Mouse (Mus musculus): ENCODE measurements at regions not wholly inside any gene's neighbourhood (a gene's known extent, or its start where the extent isn't known, plus 50 kb on each side); places are given as distances from the start of the nearest gene placed in this dataset.
A peak's percentile ranks its signal among the peaks of the same experiment; 100 is the strongest.

DNA sequence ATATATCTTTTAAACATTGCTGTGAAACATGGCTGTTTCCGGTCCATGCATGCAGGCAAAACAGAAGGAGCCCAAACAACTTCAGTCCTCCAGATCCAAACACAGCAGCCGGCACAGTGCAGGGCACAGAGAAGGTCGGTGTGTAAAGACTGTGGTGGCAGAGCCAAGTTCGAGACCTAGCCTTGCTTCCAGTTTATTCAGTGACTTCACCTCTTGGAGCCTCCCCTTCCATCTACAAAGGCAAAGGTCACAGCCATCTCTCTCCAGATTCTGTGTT is 265.5 kb upstream of the Map3k7 start:
- Histone ChIP-seq H3K9me3 (ENCODE audit: control insufficient read depth, low read length) (no peaks in the 10 kb centered on the region), H3K27me3 (ENCODE audit: control insufficient read depth, insufficient read depth, low read length) (no peaks in the 10 kb centered on the region), H3K4me3 (ENCODE audit: low read depth, low read length) (no peak overlapping the region), H3K27ac (replicated peaks; ENCODE audit: low read depth, low read length) (0 out of 2 replicates have a peak overlapping the region, but pooled peaks have one; percentile 22), H3K9ac (ENCODE audit: low read length) (no peak overlapping the region), H3K4me2 (ENCODE audit: low read depth, severe bottlenecking) (no peak overlapping the region), H3K4me1 (ENCODE audit: control insufficient read depth, insufficient read depth, low read length) (no peaks in the 10 kb centered on the region), H3K36me3 (ENCODE audit: control insufficient read depth, insufficient read depth, low read length) (no peaks in the 10 kb centered on the region)
- ATAC-seq (ENCODE audit: insufficient number of reproducible peaks, low FRiP score, low TSS enrichment, low read depth) (peak; percentile 52; the same call in 1 of the 2 replicates), DNase-seq (ENCODE audit: low spot score) (peak; percentile 43)
- WGBS = 53% methylated on average over 4 of the region's 4 CpGs

DNA sequence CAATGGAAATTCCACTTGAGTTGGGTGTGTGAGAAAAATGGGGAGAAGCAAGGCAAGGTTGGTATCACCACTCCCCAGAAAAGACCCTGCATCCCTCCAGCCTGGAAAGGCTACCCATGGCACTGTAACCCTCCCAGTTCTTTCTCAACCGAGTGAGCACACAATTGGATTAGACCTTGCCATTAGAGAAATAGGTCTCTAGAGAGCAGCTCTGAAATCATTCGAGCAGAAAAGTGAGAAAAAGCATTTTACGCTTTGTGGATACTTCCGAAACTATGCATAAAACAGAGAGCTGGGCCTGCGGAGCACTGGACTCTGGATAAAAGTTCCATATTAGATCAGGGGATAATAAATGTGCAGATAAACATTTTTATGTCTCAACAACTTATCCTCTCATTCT is 264.6 kb upstream of the Map3k7 start:
- ATAC-seq (ENCODE audit: insufficient number of reproducible peaks, low FRiP score, low TSS enrichment, low read depth) = no peak
- Histone ChIP-seq H3K4me1 (ENCODE audit: control insufficient read depth, insufficient read depth, low read length) (no peaks in the 10 kb centered on the region), H3K4me2 (ENCODE audit: low read depth, severe bottlenecking) (no peak overlapping the region), H3K27ac (replicated peaks; ENCODE audit: low read depth, low read length) (no peak overlapping the region), H3K36me3 (ENCODE audit: control insufficient read depth, insufficient read depth, low read length) (no peaks in the 10 kb centered on the region), H3K9me3 (ENCODE audit: control insufficient read depth, low read length) (no peaks in the 10 kb centered on the region), H3K4me3 (ENCODE audit: low read depth, low read length) (no peak overlapping the region), H3K27me3 (ENCODE audit: control insufficient read depth, insufficient read depth, low read length) (no peaks in the 10 kb centered on the region), H3K9ac (ENCODE audit: low read length) (no peak overlapping the region)
- no peak for DNase-seq (ENCODE audit: low spot score)
- WGBS = 80% methylated on average over 5 of the region's 5 CpGs

DNA sequence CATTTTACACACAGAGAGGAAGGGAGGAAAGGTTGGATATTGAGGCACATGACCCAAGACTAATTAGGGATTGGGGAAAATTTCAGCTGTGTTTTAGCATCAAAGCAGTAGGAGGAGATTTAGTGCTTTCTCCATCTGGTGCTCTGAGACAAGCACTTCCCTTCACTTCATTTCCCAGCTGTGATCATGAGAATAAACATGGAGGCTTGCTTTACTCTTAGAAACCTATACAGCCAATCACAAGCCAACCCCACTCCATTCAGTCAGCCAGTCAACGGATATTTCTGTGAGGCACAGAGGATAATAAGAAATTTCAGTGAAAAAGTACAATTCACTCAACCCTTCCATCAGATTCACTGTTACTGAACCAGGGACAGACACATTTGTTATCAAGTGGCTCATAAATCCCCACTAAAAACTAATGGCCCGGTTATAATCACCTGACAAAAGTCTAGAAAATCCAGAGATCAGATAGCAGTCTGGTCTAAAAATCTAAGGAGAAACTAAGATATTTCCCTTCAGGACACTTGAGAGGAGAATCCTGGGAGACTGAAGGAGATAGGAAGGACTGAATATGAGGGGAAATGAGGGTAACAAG is 249.7 kb upstream of the Map3k7 start:
- Histone ChIP-seq H3K27ac (replicated peaks; ENCODE audit: low read depth, low read length) (no peak overlapping the region), H3K27me3 (ENCODE audit: control insufficient read depth, insufficient read depth, low read length) (no peaks in the 10 kb centered on the region), H3K4me2 (ENCODE audit: low read depth, severe bottlenecking) (no peak overlapping the region), H3K9ac (ENCODE audit: low read length) (no peak overlapping the region), H3K4me3 (ENCODE audit: low read depth, low read length) (no peak overlapping the region), H3K9me3 (ENCODE audit: control insufficient read depth, low read length) (no peaks in the 10 kb centered on the region), H3K36me3 (ENCODE audit: control insufficient read depth, insufficient read depth, low read length) (no peaks in the 10 kb centered on the region), H3K4me1 (ENCODE audit: control insufficient read depth, insufficient read depth, low read length) (no peaks in the 10 kb centered on the region)
- no peak for DNase-seq (ENCODE audit: low spot score)
- ATAC-seq (ENCODE audit: insufficient number of reproducible peaks, low FRiP score, low TSS enrichment, low read depth) = no peak
- 76% methylated on average over 2 of the region's 2 CpGs for WGBS

DNA sequence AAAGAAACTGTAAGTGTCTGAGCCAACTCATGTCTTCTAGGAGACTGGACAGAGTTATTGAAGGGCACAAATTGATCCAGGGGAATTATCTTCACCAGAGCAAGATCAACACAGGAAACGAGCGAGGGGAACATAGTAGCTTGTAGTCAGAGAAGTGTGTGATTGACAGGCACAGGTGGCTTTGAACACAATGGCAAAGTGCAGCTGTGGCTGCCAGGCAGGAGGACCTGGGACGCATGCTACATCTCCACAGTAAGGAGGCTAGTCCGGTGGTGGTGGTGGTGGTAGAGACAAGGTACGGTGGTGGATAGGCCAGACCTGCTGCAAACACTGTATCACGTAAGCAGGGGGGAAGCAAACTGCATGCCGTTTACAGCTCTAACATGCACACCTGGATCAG is 240.4 kb upstream of the Map3k7 start:
- 76% methylated on average over 7 of the region's 7 CpGs for WGBS
- Histone ChIP-seq H3K9me3 (ENCODE audit: control insufficient read depth, low read length) (no peaks in the 10 kb centered on the region), H3K36me3 (ENCODE audit: control insufficient read depth, insufficient read depth, low read length) (no peaks in the 10 kb centered on the region), H3K27me3 (ENCODE audit: control insufficient read depth, insufficient read depth, low read length) (no peaks in the 10 kb centered on the region), H3K4me1 (ENCODE audit: control insufficient read depth, insufficient read depth, low read length) (no peaks in the 10 kb centered on the region), H3K4me3 (ENCODE audit: low read depth, low read length) (no peak overlapping the region), H3K9ac (ENCODE audit: low read length) (no peak overlapping the region), H3K4me2 (ENCODE audit: low read depth, severe bottlenecking) (no peak overlapping the region), H3K27ac (replicated peaks; ENCODE audit: low read depth, low read length) (no peak overlapping the region)
- ATAC-seq (ENCODE audit: insufficient number of reproducible peaks, low FRiP score, low TSS enrichment, low read depth) (peak; percentile 70; the same call in 1 of the 2 replicates), DNase-seq (ENCODE audit: low spot score) (peak; percentile 34)

DNA sequence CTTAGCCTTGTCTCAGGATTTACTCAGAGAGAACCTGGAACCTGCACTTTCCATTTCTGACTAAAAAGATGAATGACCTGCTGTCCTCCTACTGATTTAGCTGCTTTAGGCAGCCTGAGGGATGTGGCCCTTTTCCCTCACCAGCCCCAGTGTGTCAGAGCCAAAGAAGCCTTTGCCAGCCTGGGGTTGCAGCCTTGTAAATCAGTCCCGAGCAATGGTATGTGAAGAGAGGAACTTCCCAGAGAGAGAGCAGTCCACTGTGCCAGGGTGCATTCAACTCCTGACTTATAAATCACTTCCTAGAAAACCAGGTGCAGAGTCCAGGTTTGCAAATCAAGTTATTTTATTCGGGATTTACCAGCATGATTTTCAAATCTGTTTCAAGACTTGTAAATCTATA is 239.5 kb upstream of the Map3k7 start:
- H3K4me3 ChIP-seq (ENCODE audit: low read depth, low read length) = no peak overlapping the region
- no peaks in the 10 kb centered on the region for H3K9me3 ChIP-seq (ENCODE audit: control insufficient read depth, low read length)
- H3K9ac ChIP-seq (ENCODE audit: low read length) = no peak overlapping the region
- no peak overlapping the region for H3K4me2 ChIP-seq (ENCODE audit: low read depth, severe bottlenecking)
- ATAC-seq (ENCODE audit: insufficient number of reproducible peaks, low FRiP score, low TSS enrichment, low read depth) (no peak), DNase-seq (ENCODE audit: low spot score) (peak; percentile 26)
- H3K4me1 ChIP-seq (ENCODE audit: control insufficient read depth, insufficient read depth, low read length) = no peaks in the 10 kb centered on the region
- H3K36me3 ChIP-seq (ENCODE audit: control insufficient read depth, insufficient read depth, low read length) = no peaks in the 10 kb centered on the region
- 46% methylated on average over 2 of the region's 2 CpGs for WGBS
- no peaks in the 10 kb centered on the region for H3K27me3 ChIP-seq (ENCODE audit: control insufficient read depth, insufficient read depth, low read length)
- no peak overlapping the region for H3K27ac ChIP-seq (replicated peaks; ENCODE audit: low read depth, low read length)

DNA sequence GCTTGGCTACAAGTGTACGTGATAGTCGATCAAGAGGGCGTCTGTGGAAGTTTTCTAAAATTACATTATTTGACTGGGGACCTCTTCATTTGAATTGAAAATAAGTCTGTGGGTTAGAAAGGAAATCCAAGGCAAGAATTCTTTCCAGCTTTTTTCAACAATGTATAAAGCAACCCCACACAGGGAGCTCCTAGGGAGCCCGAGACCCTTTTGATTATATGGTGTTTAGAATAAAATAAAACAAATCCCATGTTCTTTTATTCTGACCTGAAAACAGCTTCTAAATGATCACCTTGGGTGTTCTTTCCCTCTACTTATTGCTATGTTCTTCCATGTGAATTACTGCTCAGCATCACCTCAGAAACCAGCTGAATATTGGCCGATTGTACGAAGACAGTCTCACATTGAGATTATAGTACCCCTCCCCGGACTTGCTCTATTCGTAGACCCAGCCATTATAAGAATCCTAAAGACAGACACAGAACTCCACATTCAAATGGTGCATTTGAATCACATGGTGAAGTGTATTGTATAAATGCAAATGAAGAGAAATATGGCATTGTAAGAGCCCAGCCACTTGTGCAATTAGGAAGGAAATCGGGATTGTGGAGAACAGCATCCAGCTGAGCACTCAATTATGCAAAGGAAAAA is 236.3 kb upstream of the Map3k7 start:
- no peaks in the 10 kb centered on the region for H3K4me1 ChIP-seq (ENCODE audit: control insufficient read depth, insufficient read depth, low read length)
- ATAC-seq (ENCODE audit: insufficient number of reproducible peaks, low FRiP score, low TSS enrichment, low read depth) (no peak), DNase-seq (ENCODE audit: low spot score) (no peak)
- H3K4me3 ChIP-seq (ENCODE audit: low read depth, low read length) = no peak overlapping the region
- 91% methylated on average over 9 of the region's 9 CpGs for WGBS
- no peak overlapping the region for H3K27ac ChIP-seq (replicated peaks; ENCODE audit: low read depth, low read length)
- H3K9me3 ChIP-seq (ENCODE audit: control insufficient read depth, low read length) = no peaks in the 10 kb centered on the region
- no peak overlapping the region for H3K9ac ChIP-seq (ENCODE audit: low read length)
- no peaks in the 10 kb centered on the region for H3K36me3 ChIP-seq (ENCODE audit: control insufficient read depth, insufficient read depth, low read length)
- no peaks in the 10 kb centered on the region for H3K27me3 ChIP-seq (ENCODE audit: control insufficient read depth, insufficient read depth, low read length)
- H3K4me2 ChIP-seq (ENCODE audit: low read depth, severe bottlenecking) = no peak overlapping the region

DNA sequence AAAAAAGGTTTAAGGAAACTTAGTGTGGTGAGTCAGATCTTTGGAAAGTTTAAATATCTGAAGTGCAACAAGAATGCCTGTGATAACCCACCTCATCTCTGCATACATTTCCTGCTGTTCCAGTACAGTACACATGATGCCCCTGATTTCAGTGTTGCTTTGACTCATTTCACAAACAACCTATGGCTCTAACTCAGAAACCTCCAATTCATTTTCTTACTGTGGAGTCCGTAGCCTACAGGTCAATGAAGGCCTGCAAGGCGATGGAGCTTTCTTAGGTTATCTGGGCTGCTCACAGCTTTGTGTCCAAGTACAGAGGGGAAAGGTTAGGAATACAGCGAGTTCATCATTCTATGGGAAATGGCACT is 235.8 kb upstream of the Map3k7 start:
- no peaks in the 10 kb centered on the region for H3K4me1 ChIP-seq (ENCODE audit: control insufficient read depth, insufficient read depth, low read length)
- H3K27ac ChIP-seq (replicated peaks; ENCODE audit: low read depth, low read length) = no peak overlapping the region
- WGBS = 95% methylated on average over 3 of the region's 3 CpGs
- H3K9me3 ChIP-seq (ENCODE audit: control insufficient read depth, low read length) = no peaks in the 10 kb centered on the region
- DNase-seq (ENCODE audit: low spot score) (no peak), ATAC-seq (ENCODE audit: insufficient number of reproducible peaks, low FRiP score, low TSS enrichment, low read depth) (no peak)
- H3K4me2 ChIP-seq (ENCODE audit: low read depth, severe bottlenecking) = no peak overlapping the region
- H3K9ac ChIP-seq (ENCODE audit: low read length) = no peak overlapping the region
- no peak overlapping the region for H3K4me3 ChIP-seq (ENCODE audit: low read depth, low read length)
- H3K36me3 ChIP-seq (ENCODE audit: control insufficient read depth, insufficient read depth, low read length) = no peaks in the 10 kb centered on the region
- H3K27me3 ChIP-seq (ENCODE audit: control insufficient read depth, insufficient read depth, low read length) = no peaks in the 10 kb centered on the region

DNA sequence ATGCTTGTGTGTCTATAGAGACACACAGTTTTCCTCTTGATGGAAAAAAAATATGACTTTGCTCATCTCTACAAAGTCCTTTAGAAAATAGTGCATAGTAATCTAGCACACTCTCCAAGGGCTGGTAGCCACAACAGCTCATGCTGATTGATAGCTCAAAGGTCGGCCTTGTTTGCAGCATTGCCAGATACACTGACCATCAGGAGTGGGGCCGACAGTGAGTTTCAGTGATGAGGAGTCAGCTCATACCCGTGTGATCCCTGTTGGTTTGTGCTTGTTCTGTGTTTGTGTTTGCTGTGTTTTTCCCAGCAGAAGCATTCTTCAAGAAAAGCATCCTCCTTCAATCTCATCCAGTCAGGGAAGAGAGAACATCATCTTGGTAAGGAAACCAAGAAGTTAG is 220.1 kb upstream of the Map3k7 start:
- Histone ChIP-seq H3K4me2 (ENCODE audit: low read depth, severe bottlenecking) (no peak overlapping the region), H3K4me1 (ENCODE audit: control insufficient read depth, insufficient read depth, low read length) (no peaks in the 10 kb centered on the region), H3K4me3 (ENCODE audit: low read depth, low read length) (no peak overlapping the region), H3K27me3 (ENCODE audit: control insufficient read depth, insufficient read depth, low read length) (no peaks in the 10 kb centered on the region), H3K9ac (ENCODE audit: low read length) (no peak overlapping the region), H3K27ac (replicated peaks; ENCODE audit: low read depth, low read length) (no peak overlapping the region), H3K36me3 (ENCODE audit: control insufficient read depth, insufficient read depth, low read length) (no peaks in the 10 kb centered on the region), H3K9me3 (ENCODE audit: control insufficient read depth, low read length) (no peaks in the 10 kb centered on the region)
- ATAC-seq (ENCODE audit: insufficient number of reproducible peaks, low FRiP score, low TSS enrichment, low read depth) = no peak
- WGBS = 78% methylated on average over 3 of the region's 3 CpGs
- no peak for DNase-seq (ENCODE audit: low spot score)

DNA sequence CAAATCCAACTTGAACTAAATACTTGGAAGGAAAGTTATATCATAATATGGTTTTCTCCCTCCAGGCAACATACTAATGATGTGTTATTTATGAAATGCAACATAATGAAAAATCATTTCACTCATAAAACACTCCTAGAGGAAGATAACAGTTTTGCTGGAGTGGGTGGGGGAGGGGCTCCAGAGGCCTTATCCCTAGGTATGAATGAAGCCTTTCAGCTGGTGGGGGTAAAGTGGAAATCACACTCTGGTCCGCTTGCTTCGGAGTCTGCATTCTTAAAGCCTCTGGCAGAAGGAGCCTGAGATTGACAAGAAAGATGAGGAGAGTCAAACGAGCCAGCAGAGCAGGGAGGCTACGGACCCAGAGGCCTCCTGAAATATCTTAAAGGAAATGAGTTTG is 219.5 kb upstream of the Map3k7 start:
- no peak for DNase-seq (ENCODE audit: low spot score)
- H3K9me3 ChIP-seq (ENCODE audit: control insufficient read depth, low read length) = no peaks in the 10 kb centered on the region
- no peaks in the 10 kb centered on the region for H3K4me1 ChIP-seq (ENCODE audit: control insufficient read depth, insufficient read depth, low read length)
- no peak for ATAC-seq (ENCODE audit: insufficient number of reproducible peaks, low FRiP score, low TSS enrichment, low read depth)
- no peak overlapping the region for H3K9ac ChIP-seq (ENCODE audit: low read length)
- WGBS = 69% methylated on average over 4 of the region's 4 CpGs
- H3K27ac ChIP-seq (replicated peaks; ENCODE audit: low read depth, low read length) = no peak overlapping the region
- no peak overlapping the region for H3K4me3 ChIP-seq (ENCODE audit: low read depth, low read length)
- H3K27me3 ChIP-seq (ENCODE audit: control insufficient read depth, insufficient read depth, low read length) = no peaks in the 10 kb centered on the region
- no peak overlapping the region for H3K4me2 ChIP-seq (ENCODE audit: low read depth, severe bottlenecking)
- no peaks in the 10 kb centered on the region for H3K36me3 ChIP-seq (ENCODE audit: control insufficient read depth, insufficient read depth, low read length)

All from limb, embryonic 11.5 days (tissue).